Mouse (Mus musculus) stomach, embryonic 16.5 days (tissue): Measurements from ENCODE around the gene Gle1. TPM values are rescaled to one million over a fixed set of nuclear protein-coding genes. Genes with fewer than 3 reads are reported as not detected.

Experiments used
- ATAC-seq: fragments of 200-750 bp; cut with Nextera tagmentation; 2 replicates; pipeline ENCODE4 v1.8.0; 2017; ENCODE audit warnings: moderate number of reproducible peaks, moderate TSS enrichment; ENCODE audit not compliant: insufficient read depth, low FRiP score
- H3K27ac ChIP-seq: fragments of 300-500 bp; sonication (generic); 2 replicates; pipeline ENCODE4 v1.5.1; 2014; ENCODE audit warnings: low read length
- H3K27me3 ChIP-seq: fragments of 300-500 bp; sonication (generic); 2 replicates; pipeline ENCODE4 v1.6.1; 2014; ENCODE audit warnings: low read length, control low read depth, mixed read lengths; ENCODE audit not compliant: control insufficient read depth, insufficient read depth
- H3K36me3 ChIP-seq: fragments of 300-500 bp; sonication (generic); 2 replicates; pipeline ENCODE4 v1.6.1; 2014; ENCODE audit warnings: low read length; ENCODE audit not compliant: control insufficient read depth, insufficient read depth
- H3K4me1 ChIP-seq: fragments of 300-500 bp; sonication (generic); 2 replicates; pipeline ENCODE4 v1.6.1; 2014; ENCODE audit warnings: low read length, control low read depth, mixed read lengths; ENCODE audit not compliant: control insufficient read depth, insufficient read depth
- H3K4me2 ChIP-seq: fragments of 300-500 bp; sonication (generic); 2 replicates; pipeline ENCODE4 v1.6.1; 2014; ENCODE audit warnings: low read depth, low read length, mixed read lengths
- H3K4me3 ChIP-seq: fragments of 300-500 bp; sonication (generic); replicated peaks from 2 replicates; pipeline ENCODE4 v1.5.1; 2014; ENCODE audit warnings: mild to moderate bottlenecking, low read length
- H3K9ac ChIP-seq: fragments of 300-500 bp; sonication (generic); 2 replicates; pipeline ENCODE4 v1.6.1; 2014; ENCODE audit warnings: low read length
- H3K9me3 ChIP-seq: fragments of 300-500 bp; sonication (generic); replicated peaks from 2 replicates; pipeline ENCODE4 v1.6.1; 2016; ENCODE audit warnings: low read length, control low read depth; ENCODE audit not compliant: control insufficient read depth
- WGBS: fragments of 180-500 bp; shearing (Covaris S2); extraction: QIAGEN DNeasy Blood & Tissue Kit; methylation state at CpG from one replicate; pipeline ENCODE4 v1.1.7; 2014; 5-methylcytosine and 5-hydroxymethylcytosine counted together
- polyA plus RNA-seq: library from polyadenylated mRNA; unstranded; fragments of >200 nt; fragmentation: Nextera tagmentation; extraction: Ambion mirVana; gene quantifications from 2 replicates; pipeline ENCODE4 v1.2.1, GENCODE M21; 2015

Gene Gle1
- polyA plus RNA-seq, 1 experiment from 2014 or later, result 50.0 TPM

DNA sequence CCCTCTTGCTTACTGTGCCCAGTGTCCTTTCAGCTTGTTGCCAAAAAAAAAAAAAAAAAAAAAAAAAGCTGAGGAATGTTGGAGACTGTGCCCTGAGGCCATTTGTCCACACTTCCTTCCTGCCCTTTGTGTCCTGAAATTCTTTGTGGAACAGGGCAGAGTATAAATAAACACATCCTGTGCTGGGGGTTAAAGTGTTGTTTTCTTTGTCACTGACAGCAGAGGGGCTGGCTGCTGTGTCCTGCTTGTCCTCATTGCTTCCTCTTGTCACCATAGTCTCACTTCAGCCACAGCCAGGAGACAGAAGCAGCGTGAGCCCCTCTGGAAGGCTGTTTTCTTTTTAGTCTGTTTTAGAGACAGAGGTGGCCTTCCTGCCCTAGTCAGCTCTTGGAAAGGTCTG is 9.5 kb downstream of the Gle1 start:
- Histone ChIP-seq H3K4me3 (no peak overlapping the region), H3K36me3 (0 out of 2 replicates have a peak, but pooled peaks cover 18% of the 10 kb centered on the region), H3K4me1 (no peaks in the 10 kb centered on the region), H3K4me2 (no peak overlapping the region), H3K27me3 (no peaks in the 10 kb centered on the region), H3K9ac (no peak overlapping the region), H3K9me3 (no peaks in the 10 kb centered on the region), H3K27ac (peak overlapping the region; percentile 70)
- ATAC-seq, result no peak
- 14% methylated on average over 1 of the region's 1 CpGs for WGBS

DNA sequence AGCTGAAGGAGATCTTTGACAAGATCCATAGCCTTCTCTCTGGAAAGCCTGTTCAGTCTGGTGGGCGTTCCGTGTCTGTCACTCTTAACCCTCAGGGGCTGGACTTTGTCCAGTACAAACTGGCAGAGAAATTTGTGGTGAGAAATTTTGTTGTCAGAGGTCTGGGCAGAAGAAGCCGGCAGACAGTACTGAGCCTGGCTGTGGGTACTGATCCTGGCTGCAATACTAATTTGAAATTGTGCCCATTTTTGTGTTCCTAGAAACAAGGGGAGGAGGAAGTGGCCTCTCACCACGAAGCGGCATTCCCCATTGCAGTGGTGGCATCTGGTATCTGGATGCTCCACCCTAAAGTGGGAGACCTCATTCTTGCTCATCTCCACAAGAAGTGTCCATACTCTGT is 13.7 kb downstream of the Gle1 start:
- Histone ChIP-seq H3K9ac (no peak overlapping the region), H3K36me3 (0 out of 2 replicates have a peak, but pooled peaks cover 30% of the 10 kb centered on the region), H3K4me1 (no peaks in the 10 kb centered on the region), H3K27me3 (no peaks in the 10 kb centered on the region), H3K4me3 (no peak overlapping the region), H3K27ac (no peak overlapping the region), H3K9me3 (no peaks in the 10 kb centered on the region), H3K4me2 (no peak overlapping the region)
- ATAC-seq, result no peak
- 95% methylated on average over 5 of the region's 5 CpGs for WGBS

DNA sequence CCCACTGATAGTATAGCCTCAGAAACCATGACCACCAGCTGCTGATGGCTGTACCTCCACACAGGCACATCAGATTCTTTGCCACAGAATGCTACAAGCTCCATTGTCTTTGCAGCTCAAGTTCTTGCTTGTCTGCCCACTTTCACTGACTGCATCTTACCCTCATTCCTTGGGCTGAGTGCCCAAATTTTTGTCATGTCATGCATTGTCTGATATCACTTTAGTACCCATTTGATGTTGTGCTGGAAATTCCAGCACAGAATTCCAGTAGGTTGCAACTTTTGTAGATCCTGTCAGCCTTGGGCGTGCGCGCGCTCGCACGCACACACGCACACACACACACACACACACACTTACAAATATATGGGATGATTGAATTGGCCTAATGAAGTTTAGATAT is 26.0 kb downstream of the Gle1 start:
- Histone ChIP-seq H3K4me2 (no peak overlapping the region), H3K9ac (no peak overlapping the region), H3K27ac (no peak overlapping the region), H3K27me3 (no peaks in the 10 kb centered on the region), H3K9me3 (no peaks in the 10 kb centered on the region), H3K36me3 (peaks cover 4% of the 10 kb centered on the region; the same call in 1 of the 2 replicates), H3K4me1 (peaks cover 7% of the 10 kb centered on the region; the same call in 1 of the 2 replicates), H3K4me3 (no peak overlapping the region)
- no peak for ATAC-seq
- 91% methylated on average over 7 of the region's 7 CpGs for WGBS

DNA sequence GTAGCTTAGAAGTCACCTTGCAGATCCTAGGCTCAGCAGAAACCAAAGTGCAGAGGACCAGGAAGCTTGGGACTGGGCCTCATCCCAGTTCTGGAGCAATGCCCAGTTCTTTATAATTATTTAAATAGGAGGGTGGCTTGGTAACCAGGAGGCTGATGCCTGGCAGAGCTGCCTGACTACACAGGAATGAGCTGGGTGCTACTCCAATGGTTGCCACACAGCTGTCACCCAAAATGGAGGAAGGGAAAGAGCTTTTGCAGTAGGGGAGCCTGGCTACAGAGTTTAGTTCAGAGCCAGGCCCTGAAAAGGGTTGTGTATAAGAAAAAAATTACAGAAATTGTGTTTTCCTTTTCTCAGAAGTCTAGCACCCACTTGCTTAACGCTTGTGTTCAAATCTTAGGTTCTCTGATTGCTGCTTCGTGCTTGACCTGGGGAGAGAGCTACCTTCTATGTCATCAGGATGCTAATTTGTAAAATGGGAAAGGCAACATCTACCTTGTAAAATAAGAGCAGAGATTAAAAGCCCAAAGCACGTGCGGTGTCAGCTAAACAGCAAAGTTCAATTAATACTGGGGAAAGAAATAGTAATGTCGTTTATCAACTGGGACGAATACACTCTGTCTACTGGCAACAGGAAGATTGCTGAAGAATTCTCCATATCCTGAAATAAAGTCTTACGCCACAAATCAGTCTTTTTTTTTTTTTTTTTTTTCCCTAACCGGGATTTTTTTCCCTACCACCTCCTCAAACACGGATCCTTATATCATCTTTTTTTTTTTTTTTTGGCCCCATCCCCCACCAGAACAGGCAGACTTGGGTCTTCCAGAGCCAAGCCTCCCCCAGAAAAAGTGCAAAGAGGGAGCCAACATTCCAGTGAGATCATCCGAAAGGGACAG is 29.4 kb downstream of the Gle1 start:
- peak overlapping the region; percentile 94 for H3K4me3 ChIP-seq
- H3K9ac ChIP-seq, result peak overlapping the region; percentile 73
- ATAC-seq, result no peak; the same call in 1 of the 2 replicates
- peaks cover 24% of the 10 kb centered on the region for H3K4me1 ChIP-seq
- H3K4me2 ChIP-seq, result peak overlapping the region; percentile 50
- peak overlapping the region; percentile 87 for H3K27ac ChIP-seq
- no peaks in the 10 kb centered on the region for H3K9me3 ChIP-seq
- H3K27me3 ChIP-seq, result no peaks in the 10 kb centered on the region
- 12% methylated on average over 10 of the region's 10 CpGs for WGBS
- no peaks in the 10 kb centered on the region for H3K36me3 ChIP-seq

DNA sequence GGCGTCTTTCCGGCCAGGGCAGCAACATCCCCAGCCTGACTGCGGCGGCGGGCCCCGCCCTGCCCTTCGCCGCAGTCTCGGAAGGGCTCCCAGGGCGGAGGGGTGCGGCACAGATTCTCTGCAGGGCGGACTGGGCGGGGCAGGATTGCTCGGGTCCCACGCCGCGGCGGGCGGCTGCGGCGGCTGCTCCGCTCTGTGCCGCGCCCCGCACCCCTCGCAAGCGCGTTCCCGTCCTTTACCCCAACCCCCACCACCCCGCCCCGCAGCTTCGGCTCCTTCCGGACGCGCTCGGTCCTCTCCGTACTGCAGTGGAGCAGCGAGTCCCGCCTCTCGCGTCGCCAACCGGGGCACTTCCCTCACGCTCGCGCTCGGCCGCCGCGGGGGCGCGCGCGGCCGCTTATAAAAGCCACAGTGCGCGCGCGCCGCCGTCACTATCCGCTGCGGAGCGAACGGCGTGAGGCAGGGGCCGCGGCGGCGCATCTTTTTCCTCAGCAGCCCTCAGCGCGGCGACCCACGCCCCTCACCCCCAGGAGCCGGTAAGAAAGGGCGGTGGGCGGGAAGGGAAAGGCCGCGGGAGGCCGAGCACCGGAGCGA is 30.1 kb downstream of the Gle1 start, which contains the start of gene Sptan1:
Gene Sptan1 (plus strand): TSS at position 311 of the 594 bp plus-strand sequence.
- under 1% methylated on average over 76 of the region's 82 CpGs for WGBS
- H3K4me2 ChIP-seq, result peak within 1 kb of the TSS; percentile 50
- H3K27me3 ChIP-seq, result no peaks in the 10 kb centered on the region
- peak within 1 kb of the TSS; percentile 94 for H3K4me3 ChIP-seq
- H3K9me3 ChIP-seq, result no peaks in the 10 kb centered on the region
- peak within 1 kb of the TSS; percentile 87 for H3K27ac ChIP-seq
- no peaks in the 10 kb centered on the region for H3K36me3 ChIP-seq
- H3K4me1 ChIP-seq, result peaks cover 24% of the 10 kb centered on the region
- ATAC-seq, result peak; percentile 99
- H3K9ac ChIP-seq, result peak within 1 kb of the TSS; percentile 99

DNA sequence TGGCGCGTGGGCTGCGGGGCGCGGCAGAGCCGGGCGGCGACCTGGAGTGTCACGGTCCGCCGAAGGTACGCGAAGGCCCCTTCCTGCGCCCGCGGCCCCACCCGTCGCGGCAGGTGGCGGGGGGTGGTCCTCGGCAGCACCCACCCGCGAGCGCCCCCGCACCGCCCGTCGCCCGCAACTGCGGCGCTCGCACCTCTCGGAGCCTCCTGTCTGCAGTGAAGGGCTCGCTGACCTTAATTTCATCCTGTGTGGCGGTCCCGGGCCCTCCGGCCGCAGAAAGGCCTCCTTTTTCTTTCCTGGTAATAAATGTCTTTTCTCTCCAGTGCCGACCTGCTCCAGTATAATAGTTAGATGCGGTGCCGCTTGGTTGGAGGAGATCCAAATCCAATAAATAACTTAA is 30.7 kb downstream of the Gle1 start:
- under 1% methylated on average over 41 of the region's 41 CpGs for WGBS
- H3K9me3 ChIP-seq, result no peaks in the 10 kb centered on the region
- H3K27ac ChIP-seq, result peak overlapping the region; percentile 87
- H3K9ac ChIP-seq, result peak overlapping the region; percentile 99
- peak overlapping the region; percentile 94 for H3K4me3 ChIP-seq
- ATAC-seq, result no peak
- no peaks in the 10 kb centered on the region for H3K27me3 ChIP-seq
- H3K4me2 ChIP-seq, result peak overlapping the region; percentile 50
- H3K4me1 ChIP-seq, result peaks cover 24% of the 10 kb centered on the region
- H3K36me3 ChIP-seq, result no peaks in the 10 kb centered on the region

DNA sequence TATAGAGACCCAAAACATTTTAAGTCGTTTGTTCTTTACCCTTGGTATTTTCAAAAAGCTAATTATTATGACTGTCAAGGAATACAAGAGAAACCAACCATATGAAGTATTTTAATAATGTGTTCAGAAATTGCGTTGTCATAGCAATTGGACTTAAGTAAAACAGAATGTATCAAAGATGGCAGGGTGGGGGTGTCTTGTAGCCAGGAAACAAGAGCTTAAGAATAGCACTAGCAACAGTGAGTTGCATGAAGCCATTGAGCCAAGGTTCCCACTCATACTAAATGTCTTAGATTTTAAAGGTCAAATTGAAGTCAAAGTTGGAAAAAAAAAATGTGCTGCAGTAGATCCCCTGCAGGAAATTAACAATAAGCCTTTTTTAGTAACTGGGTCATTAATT is 31.6 kb downstream of the Gle1 start:
- Histone ChIP-seq H3K27me3 (no peaks in the 10 kb centered on the region), H3K36me3 (no peaks in the 10 kb centered on the region), H3K27ac (no peak overlapping the region), H3K9ac (no peak overlapping the region), H3K4me2 (peak overlapping the region; percentile 50), H3K4me1 (peaks cover 31% of the 10 kb centered on the region), H3K9me3 (no peaks in the 10 kb centered on the region), H3K4me3 (peak overlapping the region; percentile 94)
- 60% methylated on average over 2 of the region's 2 CpGs for WGBS
- no peak for ATAC-seq

DNA sequence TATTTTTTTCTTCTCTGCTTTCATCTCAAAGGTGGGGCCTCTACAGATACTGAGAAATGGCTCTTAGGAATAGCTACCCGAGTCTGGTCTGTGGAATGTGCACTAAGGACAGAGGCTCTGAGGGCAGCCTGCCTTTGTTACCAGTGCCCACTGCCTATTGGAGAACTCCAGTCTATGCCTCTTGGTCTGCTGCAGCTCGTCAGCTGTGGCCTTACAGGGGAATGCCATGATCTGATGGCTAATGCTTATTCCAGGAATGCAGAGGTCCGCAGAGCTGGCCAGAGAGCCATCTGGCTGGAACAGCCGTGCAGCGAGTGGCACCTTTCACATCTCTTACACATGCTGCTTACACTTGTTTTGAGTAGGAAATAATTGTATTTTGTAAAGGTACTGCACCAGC is 32.5 kb downstream of the Gle1 start:
- peaks cover 38% of the 10 kb centered on the region for H3K4me1 ChIP-seq
- H3K9me3 ChIP-seq, result no peaks in the 10 kb centered on the region
- peak overlapping the region; percentile 50 for H3K4me2 ChIP-seq
- no peaks in the 10 kb centered on the region for H3K36me3 ChIP-seq
- no peak overlapping the region for H3K27ac ChIP-seq
- 56% methylated on average over 5 of the region's 5 CpGs for WGBS
- H3K27me3 ChIP-seq, result no peaks in the 10 kb centered on the region
- ATAC-seq, result no peak
- 0 out of 2 replicates have a peak overlapping the region, but pooled peaks have one; percentile 9 for H3K9ac ChIP-seq
- peak overlapping the region; percentile 10; the same call in 1 of the 2 replicates for H3K4me3 ChIP-seq

DNA sequence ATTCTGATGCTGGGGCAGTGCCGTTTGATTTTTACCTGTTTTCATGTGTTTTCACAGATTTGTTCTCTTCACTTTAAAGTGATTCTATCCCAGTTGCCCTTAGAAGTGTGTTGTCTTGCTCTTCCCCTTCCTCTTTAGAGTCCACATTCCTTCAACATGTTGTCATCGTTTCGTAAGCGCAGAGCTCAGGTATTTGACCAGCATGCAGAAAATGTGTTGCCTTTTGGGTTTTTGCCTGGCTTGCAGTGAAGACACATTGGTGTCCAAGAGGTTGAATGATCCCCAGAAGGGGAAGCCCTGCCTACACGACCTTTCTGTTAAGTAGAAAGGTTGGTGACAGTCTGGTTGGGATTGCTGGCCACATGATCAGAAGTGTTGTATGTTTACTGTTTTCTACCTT is 33.4 kb downstream of the Gle1 start:
- no peak overlapping the region for H3K4me2 ChIP-seq
- H3K4me1 ChIP-seq, result peaks cover 39% of the 10 kb centered on the region
- no peaks in the 10 kb centered on the region for H3K27me3 ChIP-seq
- no peaks in the 10 kb centered on the region for H3K9me3 ChIP-seq
- no peak for ATAC-seq
- H3K4me3 ChIP-seq, result no peak overlapping the region
- no peak overlapping the region for H3K27ac ChIP-seq
- WGBS, result 50% methylated on average over 5 of the region's 5 CpGs
- H3K9ac ChIP-seq, result no peak overlapping the region
- H3K36me3 ChIP-seq, result no peaks in the 10 kb centered on the region
